Mouse (Mus musculus): Measurements from ENCODE around the gene Lpxn.

DNA sequence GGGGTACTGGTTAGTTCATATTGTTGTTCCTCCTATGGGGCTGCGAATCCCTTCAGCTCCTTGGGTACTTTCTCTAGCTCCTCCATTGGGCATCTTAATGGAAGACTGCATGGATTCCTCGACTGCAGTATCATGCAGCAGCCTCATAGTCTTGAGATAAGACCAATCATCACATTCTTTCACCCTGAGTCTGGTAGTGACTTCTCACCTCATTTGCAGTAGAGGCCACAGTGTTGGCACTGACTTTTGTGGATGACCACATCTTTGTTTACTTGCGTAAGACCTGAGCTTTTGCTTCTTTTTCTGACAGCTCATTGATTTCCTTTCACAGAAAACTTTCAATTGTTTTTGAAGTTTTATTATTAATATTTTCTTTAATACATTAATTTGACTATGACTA lies 9.7 kb downstream of the Lpxn start:
- no peak for TF ChIP-seq CTCF (IDR thresholded peaks at IDR 0.05; ENCODE audit: extremely low read depth, insufficient read length, insufficient replicate concordance, low read depth, low read length)
- no peak for TF ChIP-seq POLR2A (IDR thresholded peaks at IDR 0.05; ENCODE audit: low read depth, low read length)

All from small intestine, adult 2 months (tissue).